Mouse (Mus musculus): ENCODE data around the gene Bcas1.

Bcas1 gene

GRCm38 (mm10) chr2:170345410-170345793 is 82.2 kb downstream of the Bcas1 start:
- DNase-seq = peak; percentile 19 to 42

GRCm38 (mm10) chr2:170344502-170345409 is 82.9 kb downstream of the Bcas1 start:
- peak; percentile 19 to 23 for DNase-seq

- peak; percentile 29 to 32 for DNase-seq
Measured at GRCm38 (mm10) chr2:170343819-170344317, 83.8 kb downstream of the Bcas1 start.

GRCm38 (mm10) chr2:170343133-170343818 is 84.4 kb downstream of the Bcas1 start:
- DNase-seq = peak; percentile 82 to 85

- no peak for DNase-seq
Measured at GRCm38 (mm10) chr2:170342312-170342830, 85.3 kb downstream of the Bcas1 start.

GRCm38 (mm10) chr2:170341179-170341578 is 86.5 kb downstream of the Bcas1 start:
- DNase-seq = no peak

GRCm38 (mm10) chr2:170336266-170336760 is 91.3 kb downstream of the Bcas1 start:
- DNase-seq = peak; percentile 25 to 39

GRCm38 (mm10) chr2:170335168-170335567 is 92.5 kb downstream of the Bcas1 start:
- DNase-seq = no peak

GRCm38 (mm10) chr2:170331870-170332269 is 95.8 kb downstream of the Bcas1 start:
- DNase-seq = no peak

GRCm38 (mm10) chr2:170330466-170330865 is 97.2 kb downstream of the Bcas1 start:
- DNase-seq = no peak

- no peak for DNase-seq
Measured at GRCm38 (mm10) chr2:170329921-170330320, 97.7 kb downstream of the Bcas1 start.

GRCm38 (mm10) chr2:170323925-170324347 is 103.7 kb downstream of the Bcas1 start:
- DNase-seq = peak; percentile 40 to 47

GRCm38 (mm10) chr2:170322013-170322414 is 105.6 kb downstream of the Bcas1 start:
- DNase-seq = no peak

- no peak for DNase-seq
Measured at GRCm38 (mm10) chr2:170321579-170321978, 106.1 kb downstream of the Bcas1 start.

GRCm38 (mm10) chr2:170319533-170320463 is 107.8 kb downstream of the Bcas1 start:
- peak in 1 of 2 experiments; percentile 16 for DNase-seq

GRCm38 (mm10) chr2:170318713-170319532 is 108.7 kb downstream of the Bcas1 start:
- DNase-seq = peak; percentile 92 to 96

- no peak for DNase-seq
Measured at GRCm38 (mm10) chr2:170316774-170317173, 110.9 kb downstream of the Bcas1 start.

- DNase-seq = no peak
Measured at GRCm38 (mm10) chr2:170316344-170316743, 111.3 kb downstream of the Bcas1 start.

GRCm38 (mm10) chr2:170310988-170311359 is 116.7 kb downstream of the Bcas1 start:
- DNase-seq = no peak

GRCm38 (mm10) chr2:170310310-170310987 is 117.2 kb downstream of the Bcas1 start:
- DNase-seq = no peak

- no peak for DNase-seq
Measured at GRCm38 (mm10) chr2:170308966-170309365, 118.7 kb downstream of the Bcas1 start.
